ENCODE assay signal across 8 mouse cellular contexts in genomic region chr3:75954185-75954584, GRCm38 (mm10). TPM values are rescaled to one million over a fixed set of nuclear protein-coding genes. Genes with fewer than 3 reads are reported as not detected.
DNase-seq lines count a peak whose midpoint lies in the region; ATAC-seq and TF ChIP-seq lines count a peak whose summit lies in the region.

No protein-coding gene starts in this region.

- H3K36me3 ChIP-seq in heart, embryonic 11.5 days (ENCODE audit: control insufficient read depth, insufficient read depth, low read length) = no peaks in the 10 kb centered on the region
- H3K36me3 ChIP-seq in MEL (ENCODE audit: control insufficient read depth in 1 of 2, insufficient read depth in 2 of 2, low read length in 2 of 2) = peaks cover 0 to 64% of the 10 kb centered on the region in 2 experiments; a peak in 2 of 4 replicates
- H3K36me3 ChIP-seq in forebrain, postnatal 0 days (ENCODE audit: insufficient read depth) = no peaks in the 10 kb centered on the region
- H3K36me3 ChIP-seq in liver, embryonic 15.5 days (replicated peaks) = no peaks in the 10 kb centered on the region; the same call in none of the 2 replicates

- no peak for TF ChIP-seq CTCF in MEL (IDR thresholded peaks at IDR 0.05 in 2 of 3, conservative IDR thresholded peaks at IDR 0.05 in 1 of 3; ENCODE audit: control insufficient read depth in 1 of 3, insufficient read depth in 1 of 3, low read depth in 2 of 3, low read length in 3 of 3, poor library complexity in 1 of 3, severe bottlenecking in 1 of 3)
- TF ChIP-seq CTCF in forebrain, postnatal 0 days (IDR thresholded peaks at IDR 0.05; ENCODE audit: low read depth) = no peak

- H3K79me2 ChIP-seq in MEL (ENCODE audit: control insufficient read depth, insufficient read depth, low read length, poor library complexity) = peaks cover 41% of the 10 kb centered on the region

- TF ChIP-seq RAD21 in MEL (IDR thresholded peaks at IDR 0.05; ENCODE audit: low read depth, low read length) = no peak

- H3K9ac ChIP-seq in heart, embryonic 11.5 days (ENCODE audit: low read depth, low read length) = no peak overlapping the region
- H3K9ac ChIP-seq in MEL (ENCODE audit: control insufficient read depth, low read depth, low read length, poor library complexity, severe bottlenecking) = no peak overlapping the region; the same call in 1 of the 2 replicates
- no peak overlapping the region for H3K9ac ChIP-seq in forebrain, postnatal 0 days
- H3K9ac ChIP-seq in liver, embryonic 15.5 days = no peak overlapping the region

- H3K4me2 ChIP-seq in heart, embryonic 11.5 days = peak overlapping the region; percentile 90
- peak overlapping the region; percentile 87; the same call in 1 of the 2 replicates for H3K4me2 ChIP-seq in forebrain, postnatal 0 days (ENCODE audit: low read depth)
- peak overlapping the region; percentile 89 for H3K4me2 ChIP-seq in liver, embryonic 15.5 days

- intact Hi-C loops in left cerebral cortex, postnatal 14 days (cut with DNase I) = no loop called here

- no peak for TF ChIP-seq POLR2A in MEL (IDR thresholded peaks at IDR 0.05; ENCODE audit: control insufficient read depth in 1 of 2, insufficient read depth in 1 of 2, low read depth in 1 of 2, low read length in 2 of 2, poor library complexity in 1 of 2)

- DNase-seq in heart, adult 18-20 months = no peak
- peak; percentile 18 for DNase-seq in MEL (ENCODE audit: low read depth, low spot score)
- DNase-seq in forebrain, postnatal 0 days = no peak
- DNase-seq in left cerebral cortex, postnatal 14 days (ENCODE audit: low spot score in 2 of 2) = no peak
- no peak for DNase-seq in T-cell, adult 2 months (ENCODE audit: low spot score)
- no peak for DNase-seq in frontal cortex, adult 2 months (ENCODE audit: extremely low spot score in 1 of 2, low spot score in 1 of 2)

- peaks cover 21% of the 10 kb centered on the region for H3K4me1 ChIP-seq in heart, embryonic 11.5 days (ENCODE audit: control insufficient read depth, insufficient read depth, low read length)
- H3K4me1 ChIP-seq in MEL (ENCODE audit: control insufficient read depth in 1 of 2, insufficient read depth in 2 of 2, low read length in 2 of 2) = peaks cover 31 to 39% of the 10 kb centered on the region in 2 experiments
- H3K4me1 ChIP-seq in forebrain, postnatal 0 days (ENCODE audit: insufficient read depth) = peaks cover 15% of the 10 kb centered on the region; the same call in 1 of the 2 replicates
- H3K4me1 ChIP-seq in liver, embryonic 15.5 days (replicated peaks) = peaks cover 66% of the 10 kb centered on the region

- H3K9me3 ChIP-seq in heart, embryonic 11.5 days (replicated peaks; ENCODE audit: control insufficient read depth, low read length) = no peaks in the 10 kb centered on the region
- H3K9me3 ChIP-seq in MEL (replicated peaks; ENCODE audit: insufficient read depth, low read length) = no peaks in the 10 kb centered on the region
- no peaks in the 10 kb centered on the region for H3K9me3 ChIP-seq in forebrain, postnatal 0 days (ENCODE audit: low read length)
- H3K9me3 ChIP-seq in liver, embryonic 15.5 days (replicated peaks) = no peaks in the 10 kb centered on the region

- peak overlapping the region; percentile 21; the same call in 1 of the 2 replicates for H3K4me3 ChIP-seq in heart, embryonic 11.5 days (ENCODE audit: low read depth, low read length)
- H3K4me3 ChIP-seq in MEL (ENCODE audit: control insufficient read depth in 1 of 2, insufficient read depth in 1 of 2, low read depth in 2 of 2, low read length in 2 of 2) = no peak overlapping the region
- no peak overlapping the region for H3K4me3 ChIP-seq in forebrain, postnatal 0 days (ENCODE audit: low read depth, low read length)
- peak overlapping the region; percentile 86 for H3K4me3 ChIP-seq in liver, embryonic 15.5 days (replicated peaks)

- TF ChIP-seq EP300 in MEL (IDR thresholded peaks at IDR 0.05; ENCODE audit: low read depth in 1 of 2, low read length in 2 of 2) = no peak

- WGBS in heart, embryonic 11.5 days (ENCODE audit: insufficient replicate concordance) = 67% methylated on average over 3 of the region's 3 CpGs
- 52% methylated on average over 3 of the region's 3 CpGs for WGBS in forebrain, postnatal 0 days
- 64% methylated on average over 3 of the region's 3 CpGs for WGBS in liver, embryonic 15.5 days (ENCODE audit: insufficient replicate concordance)

- no peak overlapping the region for H3K27ac ChIP-seq in heart, embryonic 11.5 days (ENCODE audit: low read depth, low read length)
- H3K27ac ChIP-seq in MEL (ENCODE audit: control insufficient read depth, low read depth, low read length) = no peak overlapping the region
- H3K27ac ChIP-seq in forebrain, postnatal 0 days (ENCODE audit: low read depth, low read length) = no peak overlapping the region
- peak overlapping the region; percentile 12; the same call in 1 of the 2 replicates for H3K27ac ChIP-seq in liver, embryonic 15.5 days (replicated peaks)

- ATAC-seq in heart, embryonic 11.5 days (replicated peaks; ENCODE audit: insufficient number of reproducible peaks, low FRiP score, low TSS enrichment) = no peak
- no peak for ATAC-seq in forebrain, postnatal 0 days
- ATAC-seq in liver, embryonic 15.5 days (ENCODE audit: insufficient read depth) = no peak

- no peaks in the 10 kb centered on the region for H3K27me3 ChIP-seq in heart, embryonic 11.5 days (ENCODE audit: control insufficient read depth, insufficient read depth, low read length)
- no peaks in the 10 kb centered on the region for H3K27me3 ChIP-seq in MEL (ENCODE audit: control insufficient read depth in 1 of 2, insufficient read depth in 2 of 2, low read length in 2 of 2)
- no peaks in the 10 kb centered on the region for H3K27me3 ChIP-seq in forebrain, postnatal 0 days (ENCODE audit: insufficient read depth, low read length)
- H3K27me3 ChIP-seq in liver, embryonic 15.5 days = no peaks in the 10 kb centered on the region

TF ChIP-seq in MEL, 35 proteins besides CTCF, POLR2A, EP300 and RAD21:
- TF ChIP-seq USF2 (IDR thresholded peaks at IDR 0.05; ENCODE audit: borderline replicate concordance in 1 of 2, insufficient read depth in 1 of 2, low read depth in 1 of 2, low read length in 2 of 2) (no peak), BHLHE40 (IDR thresholded peaks at IDR 0.05; ENCODE audit: borderline replicate concordance, low read depth, low read length) (no peak), TBP (IDR thresholded peaks at IDR 0.05; ENCODE audit: low read depth, low read length) (no peak), POLR2AphosphoS2 (IDR thresholded peaks at IDR 0.05; ENCODE audit: low read length) (no peak), MEF2A (IDR thresholded peaks at IDR 0.05; ENCODE audit: extremely low read depth, insufficient replicate concordance, low read depth, low read length, poor library complexity, severe bottlenecking) (no peak), SMC3 (IDR thresholded peaks at IDR 0.05; ENCODE audit: low read depth, low read length) (no peak), SIN3A (IDR thresholded peaks at IDR 0.05; ENCODE audit: low read length) (no peak), GABPA (IDR thresholded peaks at IDR 0.05; ENCODE audit: low read depth, low read length) (no peak)

RNA-seq across cellular contexts. Expression of gene Golim4, which starts 2.6 kb away (rescaled TPM):
- 40.4 and 45.4 TPM in 2 replicates for polyA plus RNA-seq in heart, embryonic 11.5 days (2014; fragmentation: Nextera tagmentation; extraction: Ambion mirVana)
- 10 to 100 TPM; 14.7 to 16.9 TPM for total RNA-seq in heart, adult 18-20 months (2021)
- total RNA-seq in MEL (2012; rRNA removed) = 12.9 and 13.2 TPM in 2 replicates
- 10 to 100 TPM in 1 of 2 experiments, not detected in 1; 30.2 TPM for polyA plus RNA-seq in MEL (2012; ENCODE audit: insufficient read depth in 1 of 2, insufficient read length in 2 of 2, low read depth in 1 of 2, low replicate concordance in 2 of 2, missing spikeins in 1 of 2)
- 16.3 and 24.8 TPM in 2 replicates for total RNA-seq in forebrain, postnatal 0 days (2014; rRNA removed)
- polyA plus RNA-seq in forebrain, postnatal 0 days (2015; fragmentation: Nextera tagmentation; extraction: Ambion mirVana) = 9.0 and 13.5 TPM in 2 replicates
- 19.3 and 23.6 TPM in 2 replicates for polyA plus RNA-seq in liver, embryonic 15.5 days (2015; fragmentation: Nextera tagmentation; extraction: Ambion mirVana)
- 10 to 100 TPM; 17.7 to 19.1 TPM for total RNA-seq in left cerebral cortex, postnatal 14 days (2021)
- 29.3 and 29.4 TPM in 2 replicates for polyA plus RNA-seq in frontal cortex, adult 2 months (2012; rRNA removed)

Comparison
In these comparisons a context has a peak if more than half of its experiments do, and no peak if none do; other contexts are left out.
1. H3K4me3 ChIP-seq: peak in heart, embryonic 11.5 days (single experiment) and liver, embryonic 15.5 days (single experiment); none in MEL (0 of 2) and forebrain, postnatal 0 days (single experiment).
2. Peak in every context shown above with its lines, with median percentiles within 50 percentile points of each other: H3K4me2 ChIP-seq.